Mouse (Mus musculus) skeletal muscle tissue, adult 2 months (tissue): ENCODE results near the gene Cks2.
"Not testable (repeated sequence)": the region's sequence is repeated elsewhere in the genome, so short reads cannot be mapped to it uniquely, and the experiment has no call there.

Source experiments
- DNase-seq: peaks from one replicate; pipeline ENCODE4 v3.0.0-alpha.2; 2012; ENCODE audit warnings: low read depth, low spot score

The Cks2 gene

GRCm38 (mm10) chr13:51644829-51645789 is at the start of gene Cks2:
Gene Cks2 (plus strand): TSS chr13:51645232.
- DNase-seq, result peak; percentile 97

- DNase-seq, result no peak
Measured at GRCm38 (mm10) chr13:51595404-51595803, 49.6 kb upstream of the Cks2 start.

- DNase-seq, result no peak
Measured at GRCm38 (mm10) chr13:51598063-51598462, 47.0 kb upstream of the Cks2 start.

- DNase-seq, result no peak
Measured at GRCm38 (mm10) chr13:51600169-51600568, 44.9 kb upstream of the Cks2 start.

GRCm38 (mm10) chr13:51602764-51603163 is 42.3 kb upstream of the Cks2 start:
- DNase-seq, result no peak

GRCm38 (mm10) chr13:51603221-51603893 is 41.7 kb upstream of the Cks2 start:
- DNase-seq, result peak; percentile 13

GRCm38 (mm10) chr13:51603894-51604244 is 41.2 kb upstream of the Cks2 start:
- no peak for DNase-seq

- no peak for DNase-seq
Measured at GRCm38 (mm10) chr13:51609231-51609630, 35.8 kb upstream of the Cks2 start.

- DNase-seq, result no peak
Measured at GRCm38 (mm10) chr13:51611060-51611459, 34.0 kb upstream of the Cks2 start.

GRCm38 (mm10) chr13:51611500-51611899 is 33.5 kb upstream of the Cks2 start:
- DNase-seq, result no peak

- no peak for DNase-seq
Measured at GRCm38 (mm10) chr13:51615815-51616214, 29.2 kb upstream of the Cks2 start.

GRCm38 (mm10) chr13:51616417-51617044 is 28.5 kb upstream of the Cks2 start:
- DNase-seq, result no peak

GRCm38 (mm10) chr13:51617306-51617705 is 27.7 kb upstream of the Cks2 start:
- no peak for DNase-seq

GRCm38 (mm10) chr13:51617861-51618260 is 27.2 kb upstream of the Cks2 start:
- no peak for DNase-seq

- DNase-seq, result no peak
Measured at GRCm38 (mm10) chr13:51618602-51619001, 26.4 kb upstream of the Cks2 start.

GRCm38 (mm10) chr13:51622626-51623025 is 22.4 kb upstream of the Cks2 start:
- DNase-seq, result no peak

- no peak for DNase-seq
Measured at GRCm38 (mm10) chr13:51623678-51624077, 21.4 kb upstream of the Cks2 start.

GRCm38 (mm10) chr13:51628273-51628848 is 16.7 kb upstream of the Cks2 start:
- DNase-seq, result no peak

- DNase-seq, result no peak
Measured at GRCm38 (mm10) chr13:51631354-51631992, 13.6 kb upstream of the Cks2 start.

- no peak for DNase-seq
Measured at GRCm38 (mm10) chr13:51632560-51633218, 12.3 kb upstream of the Cks2 start.

- not testable (repeated sequence) for DNase-seq
Measured at GRCm38 (mm10) chr13:51635384-51635783, 9.6 kb upstream of the Cks2 start.
